Mouse (Mus musculus) liver, embryonic 11.5 days (tissue): Measurements from ENCODE around the gene Dpp6. TPM values are rescaled to one million over a fixed set of nuclear protein-coding genes. Genes with fewer than 3 reads are reported as not detected.
A peak's percentile ranks its signal among the peaks of the same experiment; 100 is the strongest.

Experiments used
- ATAC-seq: fragments of 200-750 bp; cut with Nextera tagmentation; replicated peaks from 2 replicates; pipeline ENCODE4 v1.8.0; 2017; ENCODE audit warnings: moderate number of reproducible peaks, mild to moderate bottlenecking, moderate TSS enrichment, moderate library complexity; ENCODE audit not compliant: low FRiP score
- DNase-seq: peaks from one replicate; pipeline ENCODE4 v3.0.0-alpha.2; 2017; ENCODE audit warnings: low spot score
- H3K27ac ChIP-seq: fragments of 300-500 bp; sonication (generic); 2 replicates; pipeline ENCODE4 v1.5.1; 2014; ENCODE audit warnings: mild to moderate bottlenecking, low read depth, low read length, control low read depth
- H3K27me3 ChIP-seq: fragments of 300-500 bp; sonication (generic); replicated peaks from 2 replicates; pipeline ENCODE4 v1.6.1; 2014; ENCODE audit warnings: low read length, mixed read lengths; ENCODE audit not compliant: control insufficient read depth, insufficient read depth
- H3K36me3 ChIP-seq: fragments of 300-500 bp; sonication (generic); 2 replicates; pipeline ENCODE4 v1.6.1; 2014; ENCODE audit warnings: mild to moderate bottlenecking, low read length, moderate library complexity, mixed read lengths; ENCODE audit not compliant: control insufficient read depth, insufficient read depth
- H3K4me1 ChIP-seq: fragments of 300-500 bp; sonication (generic); replicated peaks from 2 replicates; pipeline ENCODE4 v1.6.1; 2014; ENCODE audit warnings: low read length, mixed read lengths; ENCODE audit not compliant: control insufficient read depth, insufficient read depth
- H3K4me2 ChIP-seq: fragments of 300-500 bp; sonication (generic); 2 replicates; pipeline ENCODE4 v1.6.1; 2014; ENCODE audit warnings: mild to moderate bottlenecking, control low read depth, moderate library complexity
- H3K4me3 ChIP-seq: fragments of 300-500 bp; sonication (generic); 2 replicates; pipeline ENCODE4 v1.5.1; 2014; ENCODE audit warnings: low read depth, low read length, control low read depth
- H3K9ac ChIP-seq: fragments of 300-500 bp; sonication (generic); 2 replicates; pipeline ENCODE4 v1.6.1; 2014; ENCODE audit warnings: low read depth, low read length, control low read depth
- H3K9me3 ChIP-seq: fragments of 300-500 bp; sonication (generic); 2 replicates; pipeline ENCODE4 v1.6.1; 2016; ENCODE audit warnings: low read length, inconsistent platforms, mixed read lengths; ENCODE audit not compliant: control insufficient read depth
- WGBS: fragments of 180-500 bp; shearing (Covaris S2); extraction: QIAGEN DNeasy Blood & Tissue Kit; methylation state at CpG from one replicate; pipeline ENCODE4 v1.1.7; 2014; 5-methylcytosine and 5-hydroxymethylcytosine counted together
- polyA plus RNA-seq: library from polyadenylated mRNA; unstranded; fragments of >200 nt; fragmentation: Nextera tagmentation; extraction: Ambion mirVana; gene quantifications from 2 replicates; pipeline ENCODE4 v1.2.1, GENCODE M21; 2014

The Dpp6 gene
- polyA plus RNA-seq, 1 experiment from 2014 or later, result 1.1 TPM

DNA sequence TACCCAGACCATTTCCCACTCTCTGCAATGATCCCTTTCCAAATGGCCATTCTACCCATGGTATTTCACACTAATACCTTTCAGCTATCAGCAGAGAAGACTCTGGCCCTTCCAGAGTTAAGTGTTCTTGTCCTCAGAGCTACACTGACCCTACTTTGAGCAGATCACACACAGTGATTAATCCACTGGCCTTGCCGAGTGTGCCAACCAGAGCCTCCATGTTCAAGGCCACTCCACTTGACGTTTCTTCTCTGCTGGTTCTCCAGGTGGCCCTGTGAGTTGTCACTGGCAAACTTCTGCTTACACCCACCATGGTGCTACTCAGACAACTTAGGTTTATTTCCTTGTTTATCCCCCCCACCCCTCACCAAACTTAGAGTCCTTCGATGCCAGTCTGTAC lies 433.9 kb downstream of the Dpp6 start:
- H3K9me3 ChIP-seq, result no peaks in the 10 kb centered on the region
- no peaks in the 10 kb centered on the region for H3K27me3 ChIP-seq
- no peak overlapping the region for H3K27ac ChIP-seq
- 84% methylated on average over 3 of the region's 3 CpGs for WGBS
- no peak overlapping the region for H3K9ac ChIP-seq
- H3K4me3 ChIP-seq, result no peak overlapping the region
- no peak for ATAC-seq
- no peaks in the 10 kb centered on the region for H3K36me3 ChIP-seq
- no peaks in the 10 kb centered on the region for H3K4me1 ChIP-seq
- no peak for DNase-seq
- no peak overlapping the region for H3K4me2 ChIP-seq

DNA sequence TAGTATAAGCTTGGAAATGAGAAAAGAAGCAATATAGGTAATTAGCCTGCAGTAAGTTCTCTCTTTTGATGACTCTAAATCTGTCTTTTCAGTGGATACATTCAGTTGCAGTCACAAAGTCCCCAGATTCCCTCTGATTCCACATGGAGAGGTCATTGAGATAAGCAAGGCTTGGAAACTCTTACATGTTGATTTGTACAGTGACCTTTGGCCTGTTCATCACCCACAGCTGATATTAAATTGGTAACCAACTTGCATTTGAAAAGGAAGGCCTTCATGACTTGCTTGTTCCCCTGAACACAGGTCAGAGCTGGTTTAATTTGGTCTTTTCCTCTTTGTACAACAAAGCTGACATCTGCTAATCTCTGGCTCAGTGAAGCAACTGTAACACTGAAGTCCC lies 434.4 kb downstream of the Dpp6 start:
- no peaks in the 10 kb centered on the region for H3K27me3 ChIP-seq
- DNase-seq (no peak), ATAC-seq (no peak)
- H3K4me2 ChIP-seq, result no peak overlapping the region
- H3K4me1 ChIP-seq, result no peaks in the 10 kb centered on the region
- H3K4me3 ChIP-seq, result no peak overlapping the region
- H3K9ac ChIP-seq, result no peak overlapping the region
- no peaks in the 10 kb centered on the region for H3K9me3 ChIP-seq
- no peak overlapping the region for H3K27ac ChIP-seq
- H3K36me3 ChIP-seq, result no peaks in the 10 kb centered on the region

DNA sequence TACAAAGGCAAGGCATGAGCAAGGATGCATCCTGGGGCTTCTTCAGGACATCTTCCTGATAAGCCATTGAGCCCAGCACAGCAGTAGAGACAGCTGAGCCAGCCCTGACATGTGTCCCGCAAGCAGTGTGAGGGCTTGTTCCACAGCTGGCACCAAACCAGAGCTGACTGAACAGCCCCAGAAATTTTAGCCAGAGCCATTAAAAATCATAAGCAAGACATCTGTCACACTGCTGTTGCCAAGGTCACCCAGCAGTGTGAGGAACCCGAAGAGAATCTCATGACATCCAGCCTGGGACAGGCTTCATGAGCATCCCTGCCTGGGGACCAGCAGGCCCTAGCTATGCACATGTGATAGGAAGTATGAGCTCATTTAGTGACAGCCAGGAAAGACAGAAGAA lies 438.2 kb downstream of the Dpp6 start:
- Histone ChIP-seq H3K36me3 (no peaks in the 10 kb centered on the region), H3K27me3 (no peaks in the 10 kb centered on the region), H3K9me3 (no peaks in the 10 kb centered on the region), H3K9ac (no peak overlapping the region), H3K4me2 (no peak overlapping the region), H3K4me3 (no peak overlapping the region), H3K4me1 (no peaks in the 10 kb centered on the region), H3K27ac (no peak overlapping the region)
- no peak for ATAC-seq
- 83% methylated on average over 2 of the region's 2 CpGs for WGBS
- no peak for DNase-seq

DNA sequence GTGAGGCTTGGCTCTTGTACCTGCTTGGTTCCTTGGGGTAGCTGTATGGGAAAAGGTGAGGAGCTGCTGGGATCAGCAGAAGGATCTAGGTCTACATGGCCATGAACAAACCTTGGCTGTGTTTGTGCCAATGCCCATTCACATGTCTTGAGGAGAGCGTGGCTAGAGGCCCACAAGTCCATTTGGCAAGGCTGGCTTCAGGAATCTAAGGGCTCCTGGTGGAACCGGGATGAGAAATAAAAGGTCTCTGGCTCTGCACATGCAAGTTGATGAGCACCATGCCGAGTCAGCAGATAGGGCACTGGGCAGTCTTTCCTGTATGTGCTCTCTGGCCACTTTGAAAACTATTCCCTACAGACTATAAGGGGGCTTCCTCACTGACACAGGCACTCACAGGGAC lies 441.6 kb downstream of the Dpp6 start:
- Histone ChIP-seq H3K9ac (no peak overlapping the region), H3K4me3 (no peak overlapping the region), H3K36me3 (no peaks in the 10 kb centered on the region), H3K27me3 (no peaks in the 10 kb centered on the region), H3K9me3 (no peaks in the 10 kb centered on the region), H3K4me2 (no peak overlapping the region), H3K27ac (no peak overlapping the region), H3K4me1 (no peaks in the 10 kb centered on the region)
- DNase-seq (no peak), ATAC-seq (no peak)
- WGBS, result 73% methylated on average over 3 of the region's 3 CpGs

DNA sequence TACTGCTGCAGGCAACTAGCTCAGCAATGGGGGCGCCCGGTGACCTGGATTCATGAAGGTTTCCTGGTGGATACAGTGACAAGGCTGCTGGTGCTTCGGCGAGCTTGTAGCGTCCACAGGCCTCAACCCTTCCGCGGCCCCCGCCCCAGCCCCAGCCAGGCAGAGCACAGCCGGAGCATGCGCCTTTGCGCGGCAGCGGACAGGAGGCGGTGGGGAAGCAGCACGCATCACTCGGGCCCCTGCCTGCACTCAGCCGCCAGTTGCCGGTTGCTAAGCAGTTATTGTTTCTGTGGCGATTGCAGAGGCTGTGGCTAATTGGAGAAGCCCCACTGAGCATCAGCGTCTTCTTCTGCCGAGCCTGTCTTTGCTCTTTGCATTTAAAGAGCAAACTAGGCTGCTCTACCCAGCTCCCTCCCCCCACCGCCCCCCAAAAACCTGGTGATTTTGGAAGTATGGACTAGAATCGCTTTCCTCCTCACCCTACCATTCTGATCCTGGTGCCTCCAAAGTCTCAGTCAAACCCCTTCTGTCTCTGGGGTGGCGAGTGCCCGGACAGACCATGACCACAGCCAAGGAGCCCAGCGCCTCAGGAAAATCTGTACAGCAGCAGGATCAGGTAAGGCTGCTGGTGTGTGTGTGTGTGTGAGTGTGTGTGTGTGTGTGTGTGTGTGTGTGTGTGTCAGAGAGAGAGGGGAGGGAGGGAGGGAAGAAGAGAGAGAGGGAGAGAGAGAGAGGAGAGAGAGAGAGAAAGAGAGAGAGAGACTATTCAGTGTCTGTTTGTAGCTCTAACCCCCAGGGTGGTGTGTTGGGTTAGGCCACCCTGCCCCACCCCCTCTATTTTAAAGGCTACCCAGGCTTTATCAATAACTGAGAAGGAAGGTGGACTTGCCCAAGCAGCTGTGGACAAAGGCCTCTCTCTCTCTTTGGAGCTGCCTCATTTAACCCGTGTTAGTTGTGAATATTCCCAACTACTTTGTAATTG lies 445.0 kb downstream of the Dpp6 start:
- WGBS, result 16% methylated on average over 27 of the region's 27 CpGs
- Histone ChIP-seq H3K27me3 (no peaks in the 10 kb centered on the region), H3K27ac (no peak overlapping the region), H3K9me3 (no peaks in the 10 kb centered on the region), H3K4me1 (no peaks in the 10 kb centered on the region), H3K4me3 (no peak overlapping the region), H3K4me2 (peak overlapping the region; percentile 25), H3K36me3 (no peaks in the 10 kb centered on the region), H3K9ac (no peak overlapping the region)
- ATAC-seq (no peak), DNase-seq (no peak)

DNA sequence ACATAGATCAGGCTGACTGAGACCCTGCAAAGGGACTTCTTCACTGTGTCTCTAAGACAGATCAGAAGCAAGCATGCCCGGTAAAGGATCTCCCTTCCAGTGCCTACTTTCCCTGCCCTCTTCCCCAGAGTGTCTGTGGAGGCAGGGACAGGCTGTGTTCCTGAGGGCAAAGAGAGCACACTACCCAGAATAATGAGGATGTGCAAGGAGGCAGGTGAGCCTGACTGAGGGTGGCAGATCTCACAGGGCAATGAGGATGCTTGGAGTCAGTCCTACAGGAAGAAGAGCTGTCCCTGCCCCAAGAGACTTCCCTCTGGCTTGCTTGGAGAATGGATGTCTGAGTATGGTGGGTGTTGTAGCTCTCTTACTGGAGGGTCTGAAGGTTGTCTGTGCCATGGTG lies 445.7 kb downstream of the Dpp6 start:
- WGBS, result 75% methylated on average over 1 of the region's 1 CpGs
- no peak for ATAC-seq
- Histone ChIP-seq H3K27ac (no peak overlapping the region), H3K36me3 (no peaks in the 10 kb centered on the region), H3K9me3 (no peaks in the 10 kb centered on the region), H3K4me3 (no peak overlapping the region), H3K27me3 (no peaks in the 10 kb centered on the region), H3K9ac (no peak overlapping the region), H3K4me1 (no peaks in the 10 kb centered on the region), H3K4me2 (no peak overlapping the region)
- DNase-seq, result no peak

DNA sequence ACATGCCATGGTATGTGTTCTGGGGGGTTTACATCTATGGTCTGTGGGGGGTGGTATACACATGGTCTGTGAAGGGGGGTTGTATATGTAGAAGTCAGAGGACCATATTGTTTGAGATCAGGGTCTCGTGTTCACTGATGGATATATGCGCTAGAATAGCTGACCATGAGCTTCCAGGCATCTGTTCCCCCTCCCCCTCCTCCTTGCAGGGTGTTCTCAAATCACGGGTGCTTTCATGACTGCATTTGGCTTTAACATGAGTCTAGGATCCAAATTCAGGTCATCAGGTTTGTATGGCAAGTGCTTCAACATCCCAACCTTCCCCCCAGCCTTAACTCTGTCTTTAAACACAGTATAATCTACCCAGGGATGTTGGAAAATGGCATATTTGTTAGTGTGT lies 448.3 kb downstream of the Dpp6 start:
- ATAC-seq (no peak), DNase-seq (no peak)
- no peak overlapping the region for H3K27ac ChIP-seq
- H3K27me3 ChIP-seq, result no peaks in the 10 kb centered on the region
- H3K36me3 ChIP-seq, result no peaks in the 10 kb centered on the region
- 82% methylated on average over 3 of the region's 3 CpGs for WGBS
- H3K4me2 ChIP-seq, result no peak overlapping the region
- H3K4me3 ChIP-seq, result no peak overlapping the region
- no peaks in the 10 kb centered on the region for H3K4me1 ChIP-seq
- no peaks in the 10 kb centered on the region for H3K9me3 ChIP-seq
- no peak overlapping the region for H3K9ac ChIP-seq

DNA sequence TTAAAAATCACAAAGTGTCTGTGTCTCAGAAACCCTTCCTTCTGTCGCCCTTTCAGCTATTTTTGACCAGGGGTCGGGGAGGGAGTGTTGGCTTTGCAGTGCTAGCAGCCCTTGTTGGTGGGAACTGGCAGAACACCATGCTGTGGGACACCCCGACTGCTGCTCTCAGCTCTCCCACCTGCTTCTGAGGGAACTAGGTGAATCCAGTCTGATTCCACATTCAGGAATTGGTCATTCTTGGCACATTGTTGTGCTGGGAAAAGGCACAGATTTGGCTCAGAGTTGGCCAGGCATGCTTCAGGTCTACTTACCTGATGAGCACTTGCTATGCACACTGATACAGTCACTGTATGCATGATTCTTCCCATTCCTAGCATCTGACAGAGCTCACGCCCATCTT lies 454.3 kb downstream of the Dpp6 start:
- H3K9ac ChIP-seq, result no peak overlapping the region
- no peak overlapping the region for H3K4me2 ChIP-seq
- DNase-seq (no peak), ATAC-seq (no peak)
- no peaks in the 10 kb centered on the region for H3K27me3 ChIP-seq
- H3K4me1 ChIP-seq, result no peaks in the 10 kb centered on the region
- H3K9me3 ChIP-seq, result no peaks in the 10 kb centered on the region
- H3K4me3 ChIP-seq, result no peak overlapping the region
- 69% methylated on average over 4 of the region's 4 CpGs for WGBS
- H3K27ac ChIP-seq, result no peak overlapping the region
- no peaks in the 10 kb centered on the region for H3K36me3 ChIP-seq

DNA sequence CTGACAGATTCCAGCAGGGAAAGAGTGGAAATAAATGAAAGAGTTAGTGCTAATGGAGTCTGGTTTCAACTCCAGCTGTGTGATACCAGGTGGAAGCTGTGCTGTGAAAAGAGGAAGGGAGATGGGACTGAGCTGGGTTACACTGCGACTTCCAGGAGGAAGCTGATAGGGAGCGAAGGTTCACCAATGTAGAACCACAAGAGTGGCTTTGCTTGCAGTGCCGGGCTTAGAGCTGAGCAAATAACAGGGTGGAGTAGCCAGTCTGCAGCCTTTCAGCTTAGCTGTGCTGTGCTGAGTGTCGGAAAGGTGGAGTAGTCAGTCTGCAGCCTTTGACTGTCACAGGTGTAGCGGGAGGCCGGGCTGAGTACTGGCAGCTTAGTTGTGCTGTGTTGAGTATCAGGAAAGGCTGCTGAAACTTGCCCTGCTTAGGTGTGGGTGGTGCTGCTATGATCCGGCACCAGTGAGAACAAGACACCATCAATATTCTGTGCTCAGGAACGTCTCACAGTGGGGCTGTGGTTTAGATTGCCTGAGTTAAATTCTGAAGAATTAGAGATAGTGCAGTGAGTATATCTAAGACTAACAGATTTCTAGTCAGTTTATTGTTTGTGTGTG lies 457.9 kb downstream of the Dpp6 start:
- Histone ChIP-seq H3K4me3 (no peak overlapping the region), H3K4me1 (no peaks in the 10 kb centered on the region), H3K36me3 (no peaks in the 10 kb centered on the region), H3K27me3 (no peaks in the 10 kb centered on the region), H3K27ac (no peak overlapping the region), H3K9ac (no peak overlapping the region), H3K4me2 (no peak overlapping the region), H3K9me3 (no peaks in the 10 kb centered on the region)
- DNase-seq (no peak), ATAC-seq (no peak)
- 43% methylated on average over 8 of the region's 8 CpGs for WGBS
